Comparison of ENCODE assay signal across 20 mouse cellular contexts in the genomic region with DNA sequence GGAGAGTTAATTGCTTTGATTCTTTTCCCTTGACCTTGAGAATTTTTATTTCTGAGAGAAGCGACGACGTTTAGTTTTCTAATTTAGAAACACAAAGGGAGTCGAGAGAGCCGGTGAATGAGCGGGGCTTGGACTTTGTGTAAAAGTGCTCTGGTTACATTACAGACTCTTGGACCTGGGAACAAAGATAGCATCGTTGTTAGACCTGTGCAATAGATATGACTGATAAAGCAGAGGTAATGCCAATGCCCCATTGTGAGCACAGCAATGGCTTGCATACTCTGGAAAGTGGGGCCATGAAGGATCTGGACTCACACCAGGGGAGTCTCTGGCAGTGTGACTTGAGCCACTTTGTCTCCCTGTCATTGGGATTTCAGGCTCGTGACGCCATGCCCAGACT.
"Had no signal": no experiment of that assay in that cellular context is flagged by ENCODE, and none has a peak within 500 bp of the region (broad histone marks: within the 10 kb centered on the region; RNA-seq: fewer than 3 reads in every experiment).

No protein-coding gene starts in this region.

- H3K9me3 ChIP-seq: kidney, embryonic 15.5 days; limb, embryonic 10.5 days; limb, embryonic 13.5 days; midbrain, embryonic 12.5 days; neural tube, embryonic 13.5 days had no signal

- H3K27ac ChIP-seq: kidney, embryonic 15.5 days; limb, embryonic 10.5 days; limb, embryonic 13.5 days; liver, embryonic 14.5 days; macrophage; midbrain, embryonic 12.5 days; neural tube, embryonic 13.5 days; stomach, postnatal 0 days had no signal

- H3K9ac ChIP-seq: kidney, embryonic 15.5 days; limb, embryonic 13.5 days; liver, embryonic 14.5 days; liver, postnatal 0 days; lung, embryonic 14.5 days; midbrain, embryonic 12.5 days; neural tube, embryonic 13.5 days had no signal

- H3K27me3 ChIP-seq: kidney, embryonic 15.5 days had no signal

- ATAC-seq: liver, postnatal 0 days; lung, postnatal 0 days had no signal

- H3K4me3 ChIP-seq: kidney, embryonic 15.5 days; limb, embryonic 10.5 days; limb, embryonic 13.5 days; midbrain, embryonic 12.5 days; myocyte; neural tube, embryonic 13.5 days had no signal

- H3K36me3 ChIP-seq: kidney, embryonic 15.5 days; limb, embryonic 10.5 days; limb, embryonic 13.5 days; midbrain, embryonic 12.5 days; neural tube, embryonic 13.5 days had no signal

- DNase-seq: kidney, adult 11 months; kidney, adult 8-10 months; kidney, postnatal 10 days; kidney, postnatal 36 days; liver; liver, postnatal 0 days; lung, embryonic 14.5 days; right cerebral cortex, postnatal 14 days; right cerebral cortex, postnatal 4 days; thymus, postnatal 25 days had no signal

- H3K4me2 ChIP-seq: kidney, embryonic 15.5 days; limb, embryonic 13.5 days; lung, embryonic 14.5 days; midbrain, embryonic 12.5 days; neural tube, embryonic 13.5 days had no signal
